Mouse (Mus musculus): ENCODE measurements at regions not wholly inside any gene's neighbourhood (a gene's known extent, or its start where the extent isn't known, plus 50 kb on each side); places are given as distances from the start of the nearest gene placed in this dataset.
A peak's percentile ranks its signal among the peaks of the same experiment; 100 is the strongest.

DNA sequence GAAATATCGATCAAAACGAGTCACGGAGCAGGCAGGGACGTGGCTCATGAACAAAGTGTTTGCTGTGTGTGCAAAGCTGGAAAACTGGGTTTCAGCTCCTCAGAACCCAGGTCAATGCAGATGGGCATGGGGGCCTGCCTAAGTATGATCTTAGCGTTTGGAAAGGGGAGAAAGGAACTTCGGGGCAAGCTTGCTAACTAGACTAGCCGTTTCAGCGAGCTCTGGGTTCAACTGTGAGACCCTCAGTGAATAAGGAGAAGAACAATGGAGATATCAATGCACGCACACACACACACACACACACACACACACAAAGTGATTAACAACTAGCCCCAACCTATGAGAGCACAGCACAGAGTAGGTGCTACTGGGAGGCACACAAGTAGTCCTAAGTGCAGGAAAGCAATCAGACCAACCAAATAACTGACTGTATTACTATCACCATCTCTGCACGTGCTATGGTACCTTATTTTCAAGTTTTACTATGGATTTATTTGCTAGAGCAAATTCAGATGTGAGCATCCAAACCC is 64.3 kb upstream of the Klf3 start:
- no peak for DNase-seq (ENCODE audit: low read depth, low spot score)

- DNase-seq (ENCODE audit: low read depth, low spot score) = peak; percentile 68
Observed at GRCm38 (mm10) chr5:64739311-64740261, 63.6 kb upstream of the Klf3 start.

DNA sequence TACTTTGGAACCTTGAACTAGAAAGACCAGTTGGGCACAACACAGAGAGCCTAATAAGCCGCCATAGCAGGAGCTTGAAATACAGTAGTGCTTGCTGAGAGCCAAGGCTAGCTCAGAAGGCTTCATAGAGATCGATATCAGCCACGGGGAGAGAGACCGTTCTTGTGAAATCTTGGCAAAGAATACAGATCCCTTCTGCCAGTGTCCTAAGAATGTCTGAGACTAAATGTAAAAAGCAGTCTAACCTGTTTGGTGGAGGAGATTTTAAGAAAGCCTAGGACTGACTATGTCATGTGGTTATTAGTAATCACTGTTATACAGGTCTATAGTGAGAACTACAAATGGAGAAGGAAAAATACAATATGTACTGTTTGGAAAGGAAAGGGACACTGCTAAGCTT is 59.1 kb upstream of the Klf3 start:
- no peak for DNase-seq (ENCODE audit: low read depth, low spot score)

GRCm38 (mm10) chr5:64744455-64744854 is 58.7 kb upstream of the Klf3 start:
- DNase-seq (ENCODE audit: low read depth, low spot score) = no peak

DNA sequence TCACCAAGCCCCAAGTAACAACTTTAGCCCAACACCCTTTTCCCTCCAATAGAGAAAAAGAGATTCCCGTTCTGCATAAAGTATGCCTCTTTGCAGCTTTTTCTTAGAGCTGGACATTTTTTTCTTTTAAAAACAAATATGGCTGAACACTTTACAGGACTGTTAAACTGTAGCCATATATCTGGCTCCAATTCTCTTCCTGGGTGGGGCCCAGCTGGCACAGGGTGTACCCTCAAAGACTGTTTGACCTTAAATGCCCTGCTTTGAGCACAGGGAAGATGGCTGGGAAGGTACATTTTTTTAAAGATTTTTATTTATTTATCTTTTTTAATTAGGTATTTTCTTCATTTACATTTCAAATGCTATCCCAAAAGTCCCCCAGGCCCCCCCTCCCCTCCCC is 55.7 kb upstream of the Klf3 start:
- DNase-seq (ENCODE audit: low read depth, low spot score) = no peak

GRCm38 (mm10) chr5:64749415-64750166 is 53.6 kb upstream of the Klf3 start:
- no peak for DNase-seq (ENCODE audit: low read depth, low spot score)

GRCm38 (mm10) chr5:64750406-64750805 is 52.8 kb upstream of the Klf3 start:
- no peak for DNase-seq (ENCODE audit: low read depth, low spot score)

- no peak for DNase-seq (ENCODE audit: low read depth, low spot score)
Observed at GRCm38 (mm10) chr5:64750976-64751656, 52.1 kb upstream of the Klf3 start.

- DNase-seq (ENCODE audit: low read depth, low spot score) = no peak
Observed at GRCm38 (mm10) chr5:64753142-64753750, 49.9 kb upstream of the Klf3 start.

Measured in mesoderm, embryonic 11.5 days (tissue).